Mouse (Mus musculus): ENCODE data around the gene Gm44502.

Gm44502 gene

GRCm38 (mm10) chr15:89429352-89430221, at the start of gene Gm44502, which contains the start of the genes C730034F03Rik and Chkb:
Gene Gm44502 (minus strand): TSS chr15:89429696.
Gene C730034F03Rik (plus strand): TSS chr15:89429589.
Gene Chkb (minus strand): TSS chr15:89429908.
- DNase-seq (ENCODE audit: low spot score in 2 of 2), result peak; percentile 91 to 96

DNA sequence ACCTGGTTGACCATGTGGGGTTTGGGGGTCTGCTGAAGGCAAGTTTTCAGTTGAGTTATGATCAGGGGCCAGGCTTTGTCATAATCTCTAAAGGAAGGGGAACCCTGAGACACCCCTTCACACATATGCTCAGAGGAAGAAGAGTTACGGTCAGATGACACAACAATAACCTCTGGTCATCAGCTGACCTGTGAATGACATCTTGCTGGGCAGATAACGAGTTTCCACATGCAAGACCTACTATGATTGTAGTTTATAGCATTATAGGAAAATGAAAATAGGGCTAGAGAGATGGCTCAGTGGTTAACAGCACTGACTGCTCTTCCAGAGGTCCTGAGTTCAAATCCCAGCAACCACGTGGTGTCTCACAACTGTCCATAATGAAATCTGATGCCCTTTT, 49.1 kb upstream of the Gm44502 start:
- DNase-seq (ENCODE audit: low spot score in 2 of 2), result no peak

DNA sequence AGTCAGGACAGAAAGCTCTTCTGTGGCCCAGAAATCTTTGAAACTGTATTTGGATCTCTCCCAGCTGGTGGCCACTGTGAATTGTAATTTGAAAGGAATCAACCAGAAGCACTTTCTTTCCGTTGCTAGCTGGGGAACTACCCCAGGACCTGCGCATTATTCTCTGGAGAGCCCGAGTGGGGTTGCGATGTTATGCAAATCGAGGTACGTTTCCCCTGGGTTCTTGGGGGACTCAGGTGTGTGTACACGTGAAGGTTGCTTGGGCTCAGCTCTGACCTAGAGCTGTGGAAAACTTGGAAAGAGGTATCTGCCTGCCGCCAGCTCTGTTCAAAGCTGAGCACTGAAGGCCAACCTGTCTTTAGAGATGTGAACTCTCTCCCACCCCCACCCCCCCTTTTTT, 48.3 kb upstream of the Gm44502 start:
- no peak for DNase-seq (ENCODE audit: low spot score in 2 of 2)

DNA sequence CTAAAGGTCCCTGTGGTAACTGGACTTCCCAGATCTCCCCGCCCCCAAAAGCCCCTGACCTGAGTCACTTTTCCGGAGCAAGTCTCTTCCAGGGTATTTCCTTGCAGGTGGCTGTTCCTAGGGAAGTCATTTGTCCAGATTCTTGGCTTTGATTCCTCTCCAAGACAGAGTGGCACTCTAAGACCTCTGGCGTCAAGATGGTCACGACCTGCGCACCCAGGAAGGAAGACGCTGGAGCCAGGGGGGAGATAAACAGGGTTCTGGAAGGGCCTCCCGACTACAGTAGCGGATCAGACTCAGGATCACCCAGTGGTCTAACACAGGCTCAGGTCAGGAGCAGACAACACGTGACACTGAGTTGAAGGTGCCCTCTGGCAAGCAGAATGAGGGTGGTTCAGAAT, 47.6 kb upstream of the Gm44502 start, which contains the start of gene Arsa:
Gene Arsa (minus strand): TSS at position 335 of the 401 bp plus-strand sequence.
- DNase-seq (ENCODE audit: low spot score in 2 of 2), result no peak

DNA sequence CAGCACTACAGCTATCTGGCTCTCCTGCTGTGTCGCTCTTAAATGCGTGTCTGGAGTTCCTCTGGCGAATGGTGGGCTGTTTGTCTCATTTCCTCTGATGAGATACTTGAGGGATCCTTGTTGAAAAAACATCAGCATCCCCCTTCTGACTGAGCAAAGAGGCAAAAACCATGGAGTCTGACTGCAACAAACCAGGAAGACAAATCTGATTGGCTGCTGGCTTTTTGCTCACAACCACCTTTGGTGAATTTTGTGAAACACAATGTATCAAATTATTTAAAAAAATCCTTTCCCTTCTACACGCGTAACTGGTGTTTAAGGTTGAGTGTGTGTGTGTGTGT, 46.9 kb upstream of the Gm44502 start:
- no peak for DNase-seq (ENCODE audit: low spot score in 2 of 2)

DNA sequence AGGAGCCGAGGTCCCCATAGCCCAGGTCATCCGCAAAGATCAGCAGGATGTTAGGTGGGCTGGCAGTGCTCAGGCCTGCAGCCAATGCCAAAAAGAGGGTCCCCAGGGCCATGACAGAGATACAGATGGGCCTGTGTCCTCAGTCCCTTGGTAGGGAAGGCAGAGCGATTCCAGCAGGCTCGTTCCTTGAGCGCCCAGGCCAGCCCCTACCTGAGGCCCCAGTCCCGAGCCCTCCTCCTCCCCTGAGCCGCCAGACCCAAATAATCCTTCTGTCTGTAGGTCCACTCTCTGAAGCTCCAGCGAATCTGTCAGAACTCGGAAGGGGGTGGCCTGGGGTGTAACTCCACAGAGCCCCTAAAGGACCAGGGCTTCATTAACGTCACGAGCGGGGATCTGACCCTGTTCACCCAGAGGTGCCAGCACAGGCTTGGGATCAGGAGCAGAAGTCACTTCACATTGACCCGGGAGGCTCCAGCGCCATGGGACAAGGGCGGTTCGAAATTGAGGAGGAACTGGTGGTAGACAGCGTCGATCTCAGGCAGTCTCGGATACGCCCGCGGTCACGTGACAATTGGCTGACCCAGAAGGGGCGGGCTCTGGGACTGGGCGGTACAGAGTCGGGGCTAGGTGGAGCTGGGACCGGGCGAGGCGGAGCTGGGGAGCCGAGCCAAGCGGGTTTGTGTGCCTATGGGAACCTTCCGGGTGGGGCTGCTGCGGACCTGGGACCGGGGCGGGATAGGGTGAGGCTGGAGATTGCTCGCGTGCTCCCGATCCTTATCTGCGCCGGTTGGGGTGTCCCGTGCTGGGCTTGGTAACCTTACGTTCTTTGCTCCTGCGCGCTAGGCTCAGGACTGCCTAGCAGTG, 46.3 kb upstream of the Gm44502 start:
- peak; percentile 91 to 93 for DNase-seq (ENCODE audit: low spot score in 2 of 2)

DNA sequence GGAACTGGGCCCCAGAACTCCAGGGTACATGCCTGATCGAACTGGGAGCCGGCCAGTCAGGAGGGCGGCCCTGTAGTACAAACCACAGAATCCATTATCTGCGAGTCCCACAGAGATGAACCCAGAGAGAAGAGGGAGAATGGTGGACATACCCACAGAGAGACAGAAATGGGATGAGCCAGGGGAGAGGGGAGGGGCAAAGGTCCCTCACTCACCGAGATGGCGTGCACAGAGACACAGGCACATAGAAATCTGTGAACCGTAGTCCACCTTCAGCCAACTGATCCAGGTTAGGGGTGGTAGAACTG, 45.8 kb upstream of the Gm44502 start:
- no peak for DNase-seq (ENCODE audit: low spot score in 2 of 2)

- no peak for DNase-seq (ENCODE audit: low spot score in 2 of 2)
These were observed 45.2 kb upstream of the Gm44502 start for GRCm38 (mm10) chr15:89474596-89475292.

GRCm38 (mm10) chr15:89473921-89474320, 44.4 kb upstream of the Gm44502 start:
- DNase-seq (ENCODE audit: low spot score in 2 of 2), result no peak

- no peak for DNase-seq (ENCODE audit: low spot score in 2 of 2)
These were observed 43.9 kb upstream of the Gm44502 start for GRCm38 (mm10) chr15:89473370-89473769.

DNA sequence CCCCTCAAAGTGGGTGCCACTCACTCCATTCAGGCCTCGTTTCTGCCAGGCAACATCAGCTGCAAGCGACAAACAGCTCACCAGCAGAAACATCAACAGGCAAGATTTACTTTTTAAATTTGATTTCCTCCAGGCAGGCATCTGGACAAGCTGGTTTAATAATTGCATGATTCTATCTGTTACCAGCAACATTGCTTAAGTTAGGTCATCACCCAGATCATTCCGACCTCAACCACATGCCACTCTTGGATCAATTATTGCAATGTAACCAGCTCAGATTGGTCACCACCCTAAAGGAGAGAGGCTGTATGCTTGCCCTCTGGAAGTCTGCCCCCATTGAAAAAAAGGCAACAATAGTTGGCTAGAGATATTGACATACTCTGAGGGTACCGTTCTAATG, 42.0 kb upstream of the Gm44502 start:
- no peak for DNase-seq (ENCODE audit: low spot score in 2 of 2)

- DNase-seq (ENCODE audit: low spot score in 2 of 2), result no peak
These were observed 39.1 kb upstream of the Gm44502 start for GRCm38 (mm10) chr15:89468577-89468976.

- DNase-seq (ENCODE audit: low spot score in 2 of 2), result no peak
These were observed 35.6 kb upstream of the Gm44502 start for GRCm38 (mm10) chr15:89465052-89465451.

GRCm38 (mm10) chr15:89463334-89464235, 34.1 kb upstream of the Gm44502 start:
- DNase-seq (ENCODE audit: low spot score in 2 of 2), result no peak

- DNase-seq (ENCODE audit: low spot score in 2 of 2), result no peak
These were observed 32.7 kb upstream of the Gm44502 start for GRCm38 (mm10) chr15:89462176-89462575.

- no peak for DNase-seq (ENCODE audit: low spot score in 2 of 2)
These were observed 31.8 kb upstream of the Gm44502 start for GRCm38 (mm10) chr15:89461321-89461720.

- DNase-seq (ENCODE audit: low spot score in 2 of 2), result no peak
These were observed 30.8 kb upstream of the Gm44502 start for GRCm38 (mm10) chr15:89460298-89460697.

DNA sequence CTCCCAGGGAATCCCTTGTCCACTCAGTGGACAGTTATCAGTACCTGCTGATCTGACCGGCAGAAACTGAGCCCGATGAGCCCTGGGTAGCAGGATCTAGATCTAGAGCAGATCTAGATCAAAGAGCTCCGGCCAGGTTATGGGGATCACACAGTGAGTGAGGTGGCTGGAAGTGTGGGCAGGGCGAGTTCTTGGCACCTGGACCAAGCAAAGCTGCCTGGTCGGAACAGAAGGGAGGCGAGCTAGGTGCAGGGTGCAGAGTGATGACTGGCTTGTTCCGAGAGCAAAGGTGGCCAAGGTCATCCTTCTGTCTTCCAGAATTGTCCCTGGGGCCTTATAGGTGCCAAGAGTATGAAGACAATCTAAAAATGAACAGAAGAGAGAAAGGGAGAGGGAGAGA, 30.3 kb upstream of the Gm44502 start:
- DNase-seq (ENCODE audit: low spot score in 2 of 2), result no peak

- no peak for DNase-seq (ENCODE audit: low spot score in 2 of 2)
These were observed 29.4 kb upstream of the Gm44502 start for GRCm38 (mm10) chr15:89458942-89459341.

DNA sequence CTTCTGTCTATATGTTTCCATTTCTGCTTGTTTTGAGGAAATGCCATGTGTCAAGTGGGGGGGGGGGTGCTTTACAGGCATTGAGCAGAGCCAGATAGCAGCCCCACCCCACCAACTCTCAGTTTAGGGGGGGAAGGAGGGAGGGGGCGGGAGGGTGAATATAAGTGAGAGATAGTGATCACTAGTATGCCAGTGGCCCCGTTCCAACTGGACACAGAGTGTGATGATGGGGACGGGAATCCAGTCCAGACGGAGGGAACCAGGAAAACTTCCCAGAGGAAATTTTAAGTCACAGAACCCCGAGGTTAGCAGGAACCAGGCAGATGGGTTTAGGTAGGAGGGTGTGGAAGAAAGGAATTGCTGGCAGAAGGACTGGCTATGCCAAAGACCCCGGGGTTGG, 26.1 kb upstream of the Gm44502 start:
- DNase-seq (ENCODE audit: low spot score in 2 of 2), result no peak

DNA sequence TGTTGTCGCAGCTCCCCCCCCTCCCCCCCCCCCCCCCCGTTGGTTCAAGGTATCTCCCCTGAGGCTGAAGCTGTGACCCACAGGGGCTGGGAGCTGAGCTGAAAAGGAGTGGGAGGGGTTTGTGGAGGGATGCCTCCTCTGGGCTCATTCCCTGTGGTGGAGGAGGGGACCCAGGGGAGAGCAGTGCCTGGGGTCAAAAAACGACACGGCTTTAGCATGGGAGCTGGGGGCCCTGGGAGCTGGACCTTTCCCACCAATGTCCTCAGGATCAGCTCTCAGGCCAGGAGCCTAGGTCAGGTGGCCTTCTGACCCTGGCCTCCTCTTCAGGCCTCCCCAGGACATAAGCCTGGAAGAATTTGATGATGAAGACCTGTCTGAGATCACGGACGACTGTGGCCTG, 25.4 kb upstream of the Gm44502 start:
- no peak for DNase-seq (ENCODE audit: low spot score in 2 of 2)

All from spleen, postnatal 4 days (tissue).